Mouse (Mus musculus) adrenal gland, adult 2 months (tissue): Measurements from ENCODE around the gene Polr2c. TPM values are rescaled to one million over a fixed set of nuclear protein-coding genes. Genes with fewer than 3 reads are reported as not detected.

Experiments used
- DNase-seq: peaks from one replicate; pipeline ENCODE4 v3.0.0; 2021
- polyA plus RNA-seq: library from polyadenylated mRNA; depleted of rRNA; stranded (reverse); fragments of >200 nt; gene quantifications from 2 replicates; pipeline ENCODE4 v1.2.3, GENCODE M21; 2012
- total RNA-seq, 2 experiments: library from RNA; stranded (reverse); gene quantifications; 2 replicates each; pipeline ENCODE4 v1.2.3; 2021

Gene Polr2c
- total and polyA plus RNA-seq, 3 experiments, result 54.5 to 68.0 (median 66.6) TPM

- no peak for DNase-seq
Observed at GRCm38 (mm10) chr8:94880742-94881141, 23.5 kb downstream of the Polr2c start.

GRCm38 (mm10) chr8:94888383-94889036 lies 31.3 kb downstream of the Polr2c start:
- peak; percentile 71 for DNase-seq

GRCm38 (mm10) chr8:94892917-94893316 lies 35.7 kb downstream of the Polr2c start:
- no peak for DNase-seq

GRCm38 (mm10) chr8:94899262-94899661 lies 42.0 kb downstream of the Polr2c start:
- DNase-seq, result no peak

GRCm38 (mm10) chr8:94900617-94901016 lies 43.4 kb downstream of the Polr2c start:
- DNase-seq, result no peak

- DNase-seq, result no peak
Observed at GRCm38 (mm10) chr8:94901031-94901430, 43.8 kb downstream of the Polr2c start.

GRCm38 (mm10) chr8:94903709-94904108 lies 46.5 kb downstream of the Polr2c start:
- DNase-seq, result no peak

GRCm38 (mm10) chr8:94904450-94905175 lies 47.4 kb downstream of the Polr2c start:
- DNase-seq, result peak; percentile 91

GRCm38 (mm10) chr8:94907591-94908300 lies 50.5 kb downstream of the Polr2c start:
- no peak for DNase-seq

GRCm38 (mm10) chr8:94908847-94909246 lies 51.6 kb downstream of the Polr2c start:
- DNase-seq, result peak; percentile 85

- peak; percentile 89 for DNase-seq
Observed at GRCm38 (mm10) chr8:94913061-94913660, 55.9 kb downstream of the Polr2c start.

GRCm38 (mm10) chr8:94914256-94914655 lies 57.0 kb downstream of the Polr2c start:
- DNase-seq, result no peak

GRCm38 (mm10) chr8:94914701-94915101 lies 57.5 kb downstream of the Polr2c start:
- DNase-seq, result no peak

- DNase-seq, result no peak
Observed at GRCm38 (mm10) chr8:94916311-94916959, 59.2 kb downstream of the Polr2c start.

- no peak for DNase-seq
Observed at GRCm38 (mm10) chr8:94916960-94917324, 59.7 kb downstream of the Polr2c start.

- peak; percentile 96 for DNase-seq
Observed at GRCm38 (mm10) chr8:94917352-94917751, 60.1 kb downstream of the Polr2c start.

GRCm38 (mm10) chr8:94917851-94918495 lies 60.7 kb downstream of the Polr2c start, which contains the start of gene Ccdc102a:
TSS of gene Ccdc102a (minus strand) at chr8:94918098.
- DNase-seq, result no peak

GRCm38 (mm10) chr8:94919256-94919655 lies 62.0 kb downstream of the Polr2c start:
- no peak for DNase-seq

GRCm38 (mm10) chr8:94922176-94922575 lies 64.9 kb downstream of the Polr2c start:
- DNase-seq, result no peak

GRCm38 (mm10) chr8:94922602-94923001 lies 65.4 kb downstream of the Polr2c start:
- no peak for DNase-seq
